Mouse (Mus musculus) left cerebral cortex, postnatal 14 days (tissue): ENCODE results near the gene Synpo2l. TPM values are rescaled to one million over a fixed set of nuclear protein-coding genes. Genes with fewer than 3 reads are reported as not detected.

Experiments
- DNase-seq, 2 experiments: peaks; one replicate each; pipeline ENCODE4 v3.0.0; 2021 to 2022; ENCODE audit warnings: low spot score in 2 of 2, mixed read lengths in 1 of 2
- intact Hi-C: fragments of 180-260 bp; cut with DNase I; formaldehyde crosslinking; loops from one replicate; pipeline ENCODE4 v1.15.1; 2025
- total RNA-seq, 2 experiments: library from RNA; stranded (reverse); gene quantifications; 2 replicates each; pipeline ENCODE4 v1.2.3; 2021

The Synpo2l gene
- total RNA-seq, 2 experiments from 2014 or later = 0.47 to 0.64 TPM

DNA sequence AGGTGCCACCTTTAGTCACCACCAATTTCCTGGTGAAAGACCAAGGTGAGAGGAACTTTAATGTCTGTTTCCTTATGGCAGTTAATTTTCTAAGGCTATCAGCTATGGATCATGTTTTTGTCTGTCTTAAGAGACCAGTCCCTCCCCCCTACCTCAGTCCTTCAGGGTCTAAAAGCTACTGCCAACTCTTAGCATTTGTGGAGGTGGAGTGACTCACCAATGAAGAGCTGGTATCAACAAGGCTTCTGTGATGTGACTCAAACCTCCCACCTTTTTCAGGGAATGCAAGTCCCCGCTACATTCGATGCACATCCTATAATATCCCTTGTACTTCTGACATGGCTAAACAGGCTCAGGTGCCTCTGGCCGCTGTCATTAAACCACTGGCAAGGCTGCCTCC lies 18.4 kb upstream of the Synpo2l start:
- intact Hi-C loops = no loop called here
- DNase-seq = no peak

- DNase-seq = no peak
- intact Hi-C loops = no loop called here
Measured at GRCm38 (mm10) chr14:20682498-20682897, 14.3 kb upstream of the Synpo2l start.

DNA sequence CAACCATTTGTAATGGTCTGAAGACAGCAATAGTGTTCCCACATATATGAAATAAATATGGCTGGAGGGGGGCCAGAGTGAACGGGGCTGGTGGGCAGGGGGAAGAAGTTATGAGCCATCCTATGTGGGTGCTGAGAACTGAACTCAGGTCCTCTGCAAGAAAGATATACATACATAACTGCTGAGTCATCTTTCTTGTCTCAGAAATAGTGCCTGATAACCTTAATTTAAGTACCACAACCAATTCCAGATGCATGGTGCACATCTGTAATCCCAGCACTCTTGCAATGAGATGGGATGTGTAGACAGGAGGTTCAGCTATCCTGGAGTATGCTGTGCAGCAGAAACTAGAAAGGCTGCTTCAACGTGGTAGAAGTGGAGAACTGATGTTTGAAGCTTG lies 13.6 kb upstream of the Synpo2l start:
- intact Hi-C loops = no loop called here

GRCm38 (mm10) chr14:20677906-20678305 lies 9.8 kb upstream of the Synpo2l start:
- intact Hi-C loops = no loop called here
- DNase-seq = no peak

More for the DNA sequence above, 13.6 kb upstream of the Synpo2l start:
- DNase-seq = no peak

DNA sequence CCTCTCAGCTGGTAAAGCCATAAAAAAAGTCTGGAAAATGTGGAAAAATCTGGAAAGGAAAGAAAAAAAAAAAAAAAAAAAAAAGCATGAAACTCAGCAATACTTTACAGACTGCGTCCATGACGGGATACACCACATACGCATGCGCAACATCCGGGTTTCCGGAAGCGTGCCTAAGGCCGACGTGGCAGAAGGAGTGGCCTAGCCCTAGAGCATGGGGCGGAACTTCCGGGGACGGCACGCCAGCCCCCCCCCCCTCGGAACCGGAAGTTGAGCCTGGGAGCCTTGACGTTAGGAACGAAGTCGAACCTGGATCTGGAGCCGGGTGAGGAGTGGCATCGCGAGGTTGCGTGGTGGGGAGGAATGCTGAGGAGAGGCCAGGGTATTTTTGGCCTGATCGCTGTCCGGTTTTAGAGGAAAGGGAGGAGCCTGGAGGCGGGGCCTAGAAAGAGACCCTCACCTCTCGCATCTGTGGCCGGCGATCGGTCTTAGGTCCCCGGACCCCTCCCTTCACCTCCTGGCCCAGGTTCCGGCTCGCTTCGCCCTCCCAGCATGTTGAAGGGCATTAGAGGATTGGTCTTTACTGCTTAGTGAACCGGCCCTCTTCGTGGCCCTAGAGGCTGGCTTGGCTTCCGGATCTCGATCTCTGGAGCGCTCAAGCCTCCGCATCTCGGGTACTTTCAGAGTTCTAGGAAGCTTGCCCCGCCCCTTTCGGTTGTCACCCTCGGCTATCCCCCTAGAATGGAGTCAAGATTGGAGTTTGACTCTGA lies 6.1 kb upstream of the Synpo2l start, which contains the start of gene Sec24c:
Gene Sec24c (plus strand): TSS at position 245 of the 770 bp plus-strand sequence.
- intact Hi-C loops = no loop called here
- DNase-seq = peak; percentile 96 to 98

GRCm38 (mm10) chr14:20673735-20674063 lies 5.5 kb upstream of the Synpo2l start:
- DNase-seq = peak in 1 of 2 experiments; percentile 52
- intact Hi-C loops = no loop called here

- intact Hi-C loops = no loop called here
- peak; percentile 39 to 67 for DNase-seq
Measured at GRCm38 (mm10) chr14:20672990-20673389, 4.8 kb upstream of the Synpo2l start.

GRCm38 (mm10) chr14:20667469-20667868 lies 685 bp downstream of the Synpo2l start:
- DNase-seq = no peak
- intact Hi-C loops = loop anchor here (10.0 kb wide), 1 partner anchor 273 kb away; the partner anchor contains the start of gene Mrps16

DNA sequence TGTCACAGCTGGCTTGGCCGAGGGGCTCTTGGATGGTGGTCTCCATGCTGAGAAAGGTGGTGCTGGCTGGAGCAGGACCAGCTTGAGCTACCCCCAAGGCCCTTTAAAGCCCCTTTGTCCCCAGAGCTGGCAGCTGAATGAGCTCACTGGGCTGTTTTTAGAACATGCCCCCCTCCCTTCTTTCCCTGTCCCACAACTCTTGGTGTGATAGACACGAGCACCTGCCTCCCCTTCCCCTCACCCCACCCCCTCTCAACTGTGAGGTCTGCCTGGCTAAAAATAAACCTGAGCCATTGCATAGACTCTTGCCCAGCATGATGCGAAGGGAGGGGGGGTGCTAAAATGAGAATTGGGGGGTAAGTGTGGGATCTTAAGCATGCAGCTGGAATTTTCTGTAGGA lies 3.7 kb downstream of the Synpo2l start:
- DNase-seq = no peak
- intact Hi-C loops = loop anchor here (10.0 kb wide), 1 partner anchor 270 kb away; the partner anchor contains the start of gene Mrps16

GRCm38 (mm10) chr14:20663601-20664000 lies 4.6 kb downstream of the Synpo2l start:
- intact Hi-C loops = loop anchor here (10.0 kb wide), 1 partner anchor 269 kb away; the partner anchor contains the start of gene Mrps16
- DNase-seq = no peak

GRCm38 (mm10) chr14:20662740-20663139 lies 5.4 kb downstream of the Synpo2l start:
- intact Hi-C loops = loop anchor here (10.0 kb wide), 1 partner anchor 268 kb away; the partner anchor contains the start of gene Mrps16
- DNase-seq = no peak

- intact Hi-C loops = loop anchor here (1.0 to 10.0 kb wide), 2 partner anchors 85 to 267 kb away; partner anchors contain the start of gene Mrps16
- DNase-seq = peak in 1 of 2 experiments; percentile 21
Measured at GRCm38 (mm10) chr14:20661661-20662331, 6.4 kb downstream of the Synpo2l start.

DNA sequence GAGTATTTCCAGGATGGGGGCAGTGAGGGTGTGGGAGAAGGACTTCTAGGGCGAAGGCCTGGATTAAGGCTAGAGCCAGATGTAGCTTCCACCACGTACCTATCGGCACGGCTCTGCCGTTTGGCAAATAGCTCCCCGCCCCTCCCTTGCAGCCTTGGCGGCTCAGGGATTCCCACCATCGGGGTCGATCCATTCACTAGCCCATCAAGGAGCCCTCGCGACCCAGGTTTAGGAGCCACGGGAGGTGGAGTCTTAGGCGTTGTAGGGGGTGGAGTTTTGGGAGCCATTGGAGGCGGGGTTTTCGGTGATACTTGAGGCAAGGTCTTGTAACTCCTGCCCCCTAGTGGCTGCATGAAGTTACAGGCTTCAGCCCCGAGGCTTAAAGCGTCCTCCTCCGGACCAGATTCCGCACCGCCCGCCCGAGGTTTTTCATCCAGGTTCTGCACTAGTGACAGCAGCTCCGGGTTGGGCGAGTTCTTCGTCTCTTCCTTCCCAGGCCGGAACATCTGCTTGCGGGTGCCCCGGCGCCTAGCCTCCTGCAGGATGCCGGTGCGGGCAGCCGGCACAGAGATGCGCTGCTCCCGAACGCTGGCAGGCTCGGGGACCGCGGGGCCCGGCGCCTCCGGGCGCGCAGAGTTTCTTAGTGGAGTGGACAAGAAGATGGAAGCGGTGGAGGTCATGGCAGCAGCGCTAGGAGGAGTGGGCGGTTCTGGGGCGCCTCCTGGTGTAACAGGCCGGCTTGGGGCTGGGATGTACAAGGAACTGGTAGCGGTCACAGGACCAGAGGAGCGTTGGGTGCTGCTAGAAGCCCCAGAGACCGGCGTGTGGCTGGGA lies 7.1 kb downstream of the Synpo2l start:
- peak; percentile 96 to 97 for DNase-seq
- intact Hi-C loops = loop anchor here (1.0 to 10.0 kb wide), 2 partner anchors 85 to 266 kb away; partner anchors contain the start of gene Mrps16

DNA sequence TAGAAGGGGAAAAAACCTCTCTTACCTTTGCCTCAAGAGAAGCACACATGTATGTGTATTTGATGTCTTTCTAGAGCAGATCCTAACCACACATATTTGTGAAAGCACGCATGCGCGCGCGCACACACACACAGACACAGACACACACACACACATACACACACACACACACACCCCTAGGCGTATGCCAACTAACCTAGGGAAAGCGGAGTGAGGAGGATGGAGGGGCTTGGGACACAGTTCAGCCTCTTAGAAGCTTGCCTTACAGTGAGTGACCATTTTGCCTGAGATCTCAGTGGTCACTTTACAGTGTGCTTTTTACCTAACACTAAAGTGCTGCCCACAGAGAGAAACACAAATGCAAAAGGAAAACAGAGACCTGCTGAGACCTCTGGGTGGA lies 8.5 kb downstream of the Synpo2l start:
- intact Hi-C loops = loop anchor here (10.0 kb wide), 1 partner anchor 265 kb away; the partner anchor contains the start of gene Mrps16
- no peak for DNase-seq

GRCm38 (mm10) chr14:20658902-20659301 lies 9.3 kb downstream of the Synpo2l start:
- intact Hi-C loops = no loop called here

GRCm38 (mm10) chr14:20658326-20658725 lies 9.8 kb downstream of the Synpo2l start:
- DNase-seq = peak; percentile 70 to 80
- intact Hi-C loops = no loop called here

More at GRCm38 (mm10) chr14:20658902-20659301, 9.3 kb downstream of the Synpo2l start:
- no peak for DNase-seq

DNA sequence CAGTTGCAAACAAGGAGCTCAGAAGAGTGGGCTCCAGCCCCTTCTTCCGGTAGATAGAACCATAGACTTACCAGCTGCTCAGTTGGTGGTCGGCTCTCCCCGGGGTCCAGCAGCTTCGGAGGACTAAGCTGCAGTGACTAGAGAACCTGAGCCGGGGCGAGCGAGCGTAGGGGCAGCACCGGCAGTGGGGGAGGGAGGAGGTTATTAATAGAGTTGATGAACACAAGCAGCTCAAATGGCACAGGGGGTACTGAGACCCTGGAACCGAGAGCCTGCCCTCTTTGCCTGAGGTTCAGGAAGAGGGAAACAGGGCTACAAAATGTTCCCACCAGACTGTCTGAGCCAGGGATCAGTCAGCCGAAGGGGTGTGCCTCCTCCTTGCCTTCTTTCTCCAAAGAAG lies 11.8 kb downstream of the Synpo2l start, which contains the start of gene Myoz1:
Gene Myoz1 (minus strand): TSS at position 180 of the 400 bp plus-strand sequence.
- intact Hi-C loops = no loop called here
- no peak for DNase-seq

DNA sequence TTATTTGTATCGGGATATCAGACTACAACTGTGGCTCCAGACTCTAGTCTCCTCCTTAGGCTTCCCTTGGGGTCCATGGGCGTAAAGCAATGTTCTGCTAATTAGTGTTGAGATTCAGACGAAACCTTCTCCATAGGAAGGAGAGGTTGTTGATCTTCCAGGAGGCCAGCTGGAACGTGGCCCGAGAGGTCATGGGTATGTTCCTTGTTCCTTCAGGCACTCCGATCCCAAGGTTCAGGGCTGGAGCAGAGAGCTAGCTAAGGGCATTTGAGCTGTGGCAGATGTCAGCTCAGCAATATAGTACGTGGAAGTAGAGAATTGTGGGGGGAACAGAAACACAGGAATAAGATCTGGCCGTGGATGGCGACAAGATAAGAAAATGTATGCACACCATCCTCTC lies 12.4 kb downstream of the Synpo2l start:
- intact Hi-C loops = no loop called here
- no peak for DNase-seq

DNA sequence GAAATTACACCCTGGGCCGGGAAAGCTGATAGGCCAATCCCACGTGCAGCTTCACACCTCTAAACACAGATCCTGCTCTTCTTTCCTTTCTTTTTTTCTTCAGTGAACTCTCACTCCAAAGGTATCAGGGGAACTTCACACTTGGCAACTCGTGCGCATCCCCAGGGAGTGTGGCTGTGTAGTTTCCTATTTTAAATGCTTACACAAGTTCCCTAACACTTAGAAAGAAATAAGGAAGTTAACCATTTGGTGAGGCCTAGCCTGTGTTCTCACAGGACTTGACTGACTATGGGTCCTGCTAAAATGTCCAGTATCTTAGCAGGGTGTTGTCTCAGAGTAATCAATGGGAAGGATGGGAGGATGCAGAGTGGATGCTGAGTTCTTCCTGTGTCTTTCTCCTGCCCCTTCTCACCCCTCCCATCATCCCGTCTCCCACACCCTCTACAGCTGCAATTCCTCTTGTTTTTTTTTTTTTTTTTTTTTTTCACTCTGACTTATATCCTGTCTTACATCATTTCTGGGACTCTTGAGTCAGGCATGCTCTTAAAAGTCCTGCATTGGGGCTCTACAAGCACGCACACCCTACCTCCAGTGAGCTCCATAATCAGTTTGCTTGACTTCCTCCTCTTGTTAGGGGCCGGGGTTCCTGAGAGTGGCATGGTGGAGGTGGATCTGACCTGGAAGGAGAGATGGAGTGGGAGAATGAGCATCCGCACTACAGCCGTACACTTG lies 13.3 kb downstream of the Synpo2l start:
- DNase-seq = no peak
- intact Hi-C loops = no loop called here
